Mouse (Mus musculus): Measurements from ENCODE around the gene Trim11. TPM values are rescaled to one million over a fixed set of nuclear protein-coding genes. Genes with fewer than 3 reads are reported as not detected.
A peak's percentile ranks its signal among the peaks of the same experiment; 100 is the strongest.

The Trim11 gene
- total RNA-seq, 2 experiments from 2014 or later: 26.2 to 29.7 TPM

- no peak for DNase-seq (ENCODE audit: extremely low spot score in 1 of 2, low spot score in 1 of 2)
Measured at GRCm38 (mm10) chr11:58999830-59000229, 21.9 kb downstream of the Trim11 start.

GRCm38 (mm10) chr11:59000635-59001034 is 22.7 kb downstream of the Trim11 start:
- peak; percentile 43 to 52 for DNase-seq (ENCODE audit: extremely low spot score in 1 of 2, low spot score in 1 of 2)

GRCm38 (mm10) chr11:59002327-59003079 is 24.6 kb downstream of the Trim11 start:
- no peak for DNase-seq (ENCODE audit: extremely low spot score in 1 of 2, low spot score in 1 of 2)

- peak in 1 of 2 experiments; percentile 53 for DNase-seq (ENCODE audit: extremely low spot score in 1 of 2, low spot score in 1 of 2)
Measured at GRCm38 (mm10) chr11:59015052-59015451, 37.2 kb downstream of the Trim11 start.

- no peak for DNase-seq (ENCODE audit: extremely low spot score in 1 of 2, low spot score in 1 of 2)
Measured at GRCm38 (mm10) chr11:59026411-59026810, 48.5 kb downstream of the Trim11 start.

GRCm38 (mm10) chr11:59029003-59029402 is 51.1 kb downstream of the Trim11 start:
- no peak for DNase-seq (ENCODE audit: extremely low spot score in 1 of 2, low spot score in 1 of 2)

Small RNA genes within 50 kb of the gene (microRNA-seq; reads per million reads assigned to microRNA genes)
- gene Gm44313: 0 to 0.20 reads per million in 2 experiments

Other genes starting within 250 kb of the Trim11 start
- gene Olfr317, start 238.9 kb upstream of the Trim11 start, total RNA-seq (2021): under 1 TPM; 0.10 to 0.33 TPM
- under 1 TPM; 0.31 to 0.34 TPM for gene Olfr316, start 225.4 kb upstream of the Trim11 start, total RNA-seq (2021)
- not detected for gene Olfr315, start 204.9 kb upstream of the Trim11 start, total RNA-seq (2021)
- gene Olfr314, start 195.1 kb upstream of the Trim11 start, total RNA-seq (2021): not detected
- gene Fam183b, start 176.1 kb upstream of the Trim11 start, total RNA-seq (2021): 1 to 10 TPM; 5.9 to 7.2 TPM
- gene Olfr313, start 163.1 kb upstream of the Trim11 start, total RNA-seq (2021): not detected
- gene Olfr312, start 148.9 kb upstream of the Trim11 start, total RNA-seq (2021): not detected
- gene Olfr311, start 138.8 kb upstream of the Trim11 start, total RNA-seq (2021): not detected
- gene Gm12258, start 130.9 kb upstream of the Trim11 start, total RNA-seq (2021): 10 to 100 TPM; 17.9 to 20.3 TPM
- gene 2810021J22Rik, start 110.9 kb upstream of the Trim11 start, total RNA-seq (2021): 10 to 100 TPM in 1 of 2 experiments, 1 to 10 TPM in 1; 7.1 to 10.2 TPM
- gene Zfp39, start 73.9 kb upstream of the Trim11 start, total RNA-seq (2021): 1 to 10 TPM; 9.2 to 9.3 TPM
- not detected for gene Btnl10, start 60.2 kb upstream of the Trim11 start, total RNA-seq (2021)
- gene Rnf187, start 39.2 kb upstream of the Trim11 start, total RNA-seq (2021): 100 to 1,000 TPM; 505 to 581 TPM
- gene Hist3h2ba, start 29.2 kb upstream of the Trim11 start, total RNA-seq (2021): 100 to 1,000 TPM in 1 of 2 experiments, 10 to 100 TPM in 1; 99.0 to 107 TPM
- 10 to 100 TPM; 66.0 to 73.9 TPM for gene Hist3h2a, start 23.4 kb upstream of the Trim11 start, total RNA-seq (2021)
- 1 to 10 TPM; 5.3 to 5.5 TPM for gene Trim17, start 23.4 kb upstream of the Trim11 start, total RNA-seq (2021)
- 1 to 10 TPM; 1.5 to 2.2 TPM for gene Obscn, start 158.3 kb downstream of the Trim11 start, total RNA-seq (2021)
- 1 to 10 TPM; 7.8 to 9.4 TPM for gene Iba57, start 185.6 kb downstream of the Trim11 start, total RNA-seq (2021)
- 10 to 100 TPM; 20.7 to 23.4 TPM for gene Gjc2, start 205.1 kb downstream of the Trim11 start, total RNA-seq (2021)
- 100 to 1,000 TPM; 138 to 146 TPM for gene Guk1, start 214.1 kb downstream of the Trim11 start, total RNA-seq (2021)
- 10 to 100 TPM; 35.7 to 40.0 TPM for gene Mrpl55, start 224.4 kb downstream of the Trim11 start, total RNA-seq (2021)
- 10 to 100 TPM; 22.5 to 24.3 TPM for gene 2310033P09Rik, start 230.2 kb downstream of the Trim11 start, total RNA-seq (2021)